20 mouse cellular contexts compared by ENCODE assay signal in genomic region chrX:111436571-111436970, GRCm38 (mm10).
DNase-seq lines count a peak whose midpoint lies in the region.
"Had no signal": no experiment of that assay in that cellular context is flagged by ENCODE, and none has a peak within 500 bp of the region (broad histone marks: within the 10 kb centered on the region; RNA-seq: fewer than 3 reads in every experiment).

No protein-coding gene starts in this region.

- H3K36me3 ChIP-seq in limb, embryonic 10.5 days: peaks cover 6% of the 10 kb centered on the region; the same call in 1 of the 2 replicates
- H3K36me3 ChIP-seq: embryonic facial prominence, embryonic 12.5 days; forebrain, embryonic 10.5 days; forebrain, embryonic 12.5 days had no signal

- H3K27me3 ChIP-seq in limb, embryonic 10.5 days (ENCODE audit: low read depth, poor library complexity, severe bottlenecking): no peaks in the 10 kb centered on the region
- H3K27me3 ChIP-seq: embryonic facial prominence, embryonic 12.5 days; forebrain, embryonic 12.5 days had no signal

- H3K9me3 ChIP-seq in limb, embryonic 10.5 days (replicated peaks): no peaks in the 10 kb centered on the region
- H3K9me3 ChIP-seq: embryonic facial prominence, embryonic 10.5 days; embryonic facial prominence, embryonic 12.5 days; forebrain, embryonic 10.5 days; forebrain, embryonic 12.5 days had no signal

- H3K27ac ChIP-seq in limb, embryonic 10.5 days: no peak overlapping the region
- H3K27ac ChIP-seq: embryonic facial prominence, embryonic 10.5 days; embryonic facial prominence, embryonic 12.5 days; forebrain, embryonic 10.5 days; forebrain, embryonic 12.5 days had no signal

- DNase-seq in frontal cortex, adult 2 months (ENCODE audit: extremely low spot score in 1 of 2, low spot score in 1 of 2): peak; percentile 0 to 23
- DNase-seq in frontal cortex, postnatal 14 days (ENCODE audit: low spot score in 2 of 2): no peak
- peak; percentile 60 for DNase-seq in NIH3T3 (ENCODE audit: low read depth)
- DNase-seq in fat pad, adult 2 months (ENCODE audit: extremely low read depth, low read depth, low spot score): peak; percentile 59
- DNase-seq in telencephalon, adult 2 months (ENCODE audit: low read depth, low spot score): peak; percentile 1
- DNase-seq in limb, embryonic 10.5 days (ENCODE audit: low spot score): no peak
- no peak for DNase-seq in retina, embryonic 14.5 days (ENCODE audit: low spot score)
- DNase-seq in embryo, embryonic 10 days (ENCODE audit: low spot score): no peak
- DNase-seq: adrenal gland, adult 2 months; adrenal gland, postnatal 10 days; adrenal gland, postnatal 25 days; cerebellum, adult 18-20 months; cerebellum, adult 8-10 months; cerebellum, adult 9-11 months; cerebellum, postnatal 14 days; cerebellum, postnatal 36 days had no signal

- no peaks in the 10 kb centered on the region for H3K4me1 ChIP-seq in limb, embryonic 10.5 days
- H3K4me1 ChIP-seq: embryonic facial prominence, embryonic 10.5 days; embryonic facial prominence, embryonic 12.5 days; forebrain, embryonic 10.5 days; forebrain, embryonic 12.5 days had no signal

- H3K4me3 ChIP-seq in limb, embryonic 10.5 days: no peak overlapping the region
- H3K4me3 ChIP-seq: embryonic facial prominence, embryonic 10.5 days; embryonic facial prominence, embryonic 12.5 days; forebrain, embryonic 10.5 days; forebrain, embryonic 12.5 days had no signal

Comparison
In these comparisons a context has a peak if more than half of its experiments do, and no peak if none do; other contexts are left out.
1. DNase-seq: peak in frontal cortex, adult 2 months (2 of 2), NIH3T3 (single experiment), fat pad, adult 2 months (single experiment) and telencephalon, adult 2 months (single experiment); none in frontal cortex, postnatal 14 days (0 of 2), limb, embryonic 10.5 days (single experiment), retina, embryonic 14.5 days (single experiment) and embryo, embryonic 10 days (single experiment).